Mouse (Mus musculus) limb, embryonic 10.5 days (tissue): Measurements from ENCODE around the gene Med24. TPM values are rescaled to one million over a fixed set of nuclear protein-coding genes. Genes with fewer than 3 reads are reported as not detected.

Experiments
- DNase-seq: peaks from one replicate; pipeline ENCODE4 v3.0.0-alpha.2; 2017; ENCODE audit warnings: low spot score
- H3K27ac ChIP-seq: fragments of 300-500 bp; sonication (generic); 2 replicates; pipeline ENCODE4 v1.5.1; 2016; ENCODE audit warnings: mild to moderate bottlenecking
- H3K27me3 ChIP-seq: fragments of 300-500 bp; sonication (generic); 2 replicates; pipeline ENCODE4 v1.6.1; 2016; ENCODE audit warnings: low read depth, mild to moderate bottlenecking; ENCODE audit not compliant: poor library complexity, severe bottlenecking
- H3K36me3 ChIP-seq: fragments of 300-500 bp; sonication (generic); 2 replicates; pipeline ENCODE4 v1.6.1; 2016; ENCODE audit warnings: mild to moderate bottlenecking, moderate library complexity
- H3K4me1 ChIP-seq: fragments of 300-500 bp; sonication (generic); 2 replicates; pipeline ENCODE4 v1.6.1; 2016
- H3K4me3 ChIP-seq: fragments of 300-500 bp; sonication (generic); 2 replicates; pipeline ENCODE4 v1.5.1; 2016; ENCODE audit warnings: mild to moderate bottlenecking, moderate library complexity
- H3K9me3 ChIP-seq: fragments of 300-500 bp; sonication (generic); replicated peaks from 2 replicates; pipeline ENCODE4 v1.6.1; 2016; ENCODE audit warnings: mild to moderate bottlenecking
- WGBS: fragments of 180-500 bp; shearing (Covaris S2); methylation state at CpG from one replicate; pipeline ENCODE4 v1.1.7; 2016; 5-methylcytosine and 5-hydroxymethylcytosine counted together
- polyA plus RNA-seq: library from polyadenylated mRNA; unstranded; fragments of >200 nt; fragmentation: Nextera tagmentation; extraction: Ambion mirVana; gene quantifications from 2 replicates; pipeline ENCODE4 v1.2.1, GENCODE M21; 2016

The Med24 gene
- polyA plus RNA-seq, 1 experiment from 2014 or later = 82.6 TPM

DNA sequence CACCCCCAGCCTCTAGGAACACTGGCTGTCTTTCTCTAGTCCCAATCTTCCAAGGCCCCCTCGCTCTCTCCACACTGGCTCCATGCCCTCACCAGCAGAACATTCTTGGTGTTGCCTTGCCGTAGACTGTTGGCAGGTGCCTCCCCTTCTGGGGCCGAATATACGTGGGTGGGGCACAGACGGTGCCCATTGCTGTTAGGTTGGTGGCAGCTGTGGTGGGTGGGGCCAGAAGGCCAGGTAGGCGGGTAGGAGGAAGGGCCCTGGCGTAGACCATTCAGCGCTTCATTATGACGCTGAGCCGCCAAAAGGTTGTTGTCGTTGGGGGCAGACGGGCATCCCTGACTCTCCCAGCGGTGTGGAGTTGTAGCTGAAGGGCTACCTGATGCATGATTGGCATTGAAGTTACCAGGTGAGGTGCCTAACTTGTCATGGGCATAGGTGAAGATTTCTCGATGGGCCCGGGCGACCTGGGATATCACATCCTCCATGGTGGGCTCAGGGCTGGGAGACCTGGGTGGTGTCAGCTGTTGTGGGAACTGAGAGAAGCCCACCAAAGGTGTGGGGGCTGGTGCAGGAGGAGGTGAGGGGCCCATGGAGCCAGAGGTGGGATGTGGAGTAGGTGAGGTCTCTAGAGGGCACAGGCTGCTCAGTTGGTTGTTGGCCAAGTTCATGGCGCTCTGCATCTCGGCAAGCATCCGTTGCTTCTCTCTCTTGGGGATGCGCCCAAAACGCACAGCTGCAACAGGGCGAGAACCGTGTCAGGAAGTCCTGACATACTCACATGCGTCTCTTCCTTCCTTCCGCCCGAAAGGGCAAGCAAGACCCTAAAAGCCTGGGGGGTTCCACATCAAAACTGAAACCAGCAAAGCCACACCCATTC, 41.1 kb upstream of the Med24 start:
- 95% methylated on average over 26 of the region's 26 CpGs for WGBS
- DNase-seq = no peak

DNA sequence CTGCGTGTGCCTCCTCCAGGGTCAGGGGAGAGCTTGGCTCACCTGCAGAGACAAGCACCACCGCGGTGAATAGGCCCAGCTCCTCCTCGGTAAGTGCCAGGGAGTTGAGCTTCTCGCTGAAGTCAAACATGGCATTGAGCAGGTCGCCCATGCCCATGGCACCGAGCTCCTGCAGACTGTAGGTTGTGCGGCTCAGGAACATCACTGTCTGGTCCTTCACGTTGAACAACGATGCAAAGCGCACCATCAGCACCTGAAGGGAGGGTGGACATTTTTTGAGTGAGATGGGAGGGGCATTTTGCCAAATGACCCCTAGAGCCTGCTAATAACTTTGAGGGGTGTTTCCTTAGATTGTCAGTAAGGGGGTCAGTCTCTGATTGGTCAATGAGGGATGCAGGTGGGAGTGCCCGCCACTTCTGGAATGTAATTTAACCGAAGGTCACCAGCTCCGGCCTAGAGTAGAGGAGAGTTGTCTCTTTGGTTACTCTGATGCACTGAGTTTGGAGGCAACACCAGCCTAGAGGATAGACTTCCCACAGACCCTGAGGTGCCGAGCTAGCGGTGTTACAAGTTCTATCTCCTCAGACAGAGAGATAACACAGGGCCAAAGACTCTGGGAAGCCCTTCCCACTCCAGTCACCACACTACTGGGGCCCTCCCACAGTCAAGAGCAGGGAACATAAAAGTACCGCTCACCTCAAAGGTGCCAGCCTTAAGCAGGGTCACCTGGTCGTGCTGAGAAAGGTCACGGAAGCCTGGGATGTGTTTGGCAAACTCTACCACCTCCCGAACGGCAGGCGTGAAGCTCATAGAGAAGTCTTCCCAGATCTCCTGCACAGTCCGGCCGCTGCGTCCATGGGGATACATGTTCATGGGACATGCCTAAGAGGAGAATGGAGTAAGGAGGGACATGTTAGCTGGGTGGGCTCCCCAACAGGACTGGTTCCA, 40.0 kb upstream of the Med24 start:
- no peaks in the 10 kb centered on the region for H3K27me3 ChIP-seq
- peaks cover 64% of the 10 kb centered on the region for H3K4me1 ChIP-seq
- H3K9me3 ChIP-seq = no peaks in the 10 kb centered on the region
- DNase-seq = no peak
- H3K4me3 ChIP-seq = no peak overlapping the region
- WGBS = 88% methylated on average over 25 of the region's 25 CpGs
- H3K27ac ChIP-seq = no peak overlapping the region
- H3K36me3 ChIP-seq = peaks cover 42% of the 10 kb centered on the region

More for the DNA sequence above, 41.1 kb upstream of the Med24 start:
- Histone ChIP-seq H3K9me3 (no peaks in the 10 kb centered on the region), H3K4me1 (peaks cover 68% of the 10 kb centered on the region), H3K27me3 (no peaks in the 10 kb centered on the region), H3K36me3 (peaks cover 32% of the 10 kb centered on the region), H3K27ac (no peak overlapping the region), H3K4me3 (no peak overlapping the region)

DNA sequence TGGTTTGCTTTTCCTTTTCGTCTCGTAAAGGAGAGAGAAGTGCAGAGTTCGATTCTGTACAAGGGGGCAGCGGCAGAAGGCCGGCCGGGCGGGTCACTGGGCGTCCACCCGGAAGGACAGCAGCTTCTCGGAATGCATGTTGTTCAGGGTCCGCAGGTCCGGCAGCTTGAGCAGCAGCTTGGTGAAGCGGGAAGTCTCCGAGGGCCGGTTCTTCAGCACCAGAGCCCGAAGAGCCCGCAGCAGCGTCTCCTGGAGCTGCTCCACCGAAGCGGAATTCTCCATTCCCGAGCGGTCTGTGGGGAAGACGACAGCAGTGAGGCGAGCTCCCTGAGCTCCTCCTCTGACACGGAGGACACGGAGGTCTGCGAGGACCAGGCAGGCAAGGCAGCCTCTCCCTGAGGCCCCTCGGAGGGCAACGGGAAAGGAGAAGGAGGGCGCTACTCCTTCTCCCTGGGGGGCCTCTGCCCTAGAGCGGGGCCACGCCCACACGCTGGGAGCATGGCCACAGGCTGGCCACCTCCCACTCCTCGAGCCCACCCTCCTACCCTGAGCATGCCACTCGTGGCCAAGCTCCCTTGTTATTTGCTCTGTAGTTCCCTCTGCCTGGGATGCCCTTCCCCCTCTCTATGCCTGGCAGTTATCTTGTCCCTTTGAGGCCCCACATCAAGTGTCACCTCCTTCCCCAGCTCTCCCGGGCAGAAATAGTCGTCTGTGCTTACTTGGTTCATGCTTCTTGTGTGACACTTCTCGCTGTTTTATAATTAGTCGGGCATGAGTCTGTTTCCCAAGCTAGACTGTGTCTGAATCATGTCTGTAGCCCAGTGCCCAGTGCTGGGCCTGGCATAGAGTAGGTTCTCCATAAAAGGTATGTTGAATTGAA, 39.1 kb upstream of the Med24 start:
- H3K27me3 ChIP-seq = no peaks in the 10 kb centered on the region
- no peak for DNase-seq
- H3K4me3 ChIP-seq = peak overlapping the region; percentile 38
- peaks cover 59% of the 10 kb centered on the region for H3K4me1 ChIP-seq
- no peaks in the 10 kb centered on the region for H3K9me3 ChIP-seq
- peak overlapping the region; percentile 58 for H3K27ac ChIP-seq
- H3K36me3 ChIP-seq = peaks cover 51% of the 10 kb centered on the region
- WGBS = 29% methylated on average over 39 of the region's 39 CpGs

DNA sequence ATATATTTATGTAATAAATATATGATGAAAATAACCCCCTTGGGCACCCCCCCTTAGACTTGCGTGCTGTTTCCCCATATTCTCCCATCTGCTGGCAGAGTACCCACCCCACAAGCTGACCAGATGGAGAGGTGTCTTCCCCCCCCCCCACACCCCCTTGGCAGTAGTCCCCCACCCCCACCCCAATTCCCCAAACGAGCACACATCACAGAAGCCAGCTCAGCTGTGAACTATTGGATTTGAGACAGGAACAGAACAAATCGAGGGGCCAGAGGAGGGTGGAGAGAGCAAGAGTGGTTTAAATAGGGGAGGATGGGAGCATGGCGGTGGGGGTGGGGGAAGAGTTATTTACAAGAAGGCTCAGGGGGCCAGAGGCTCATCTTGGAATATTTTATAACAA, 38.5 kb upstream of the Med24 start:
- DNase-seq = no peak
- H3K36me3 ChIP-seq = peaks cover 58% of the 10 kb centered on the region
- no peaks in the 10 kb centered on the region for H3K9me3 ChIP-seq
- H3K27me3 ChIP-seq = no peaks in the 10 kb centered on the region
- no peak overlapping the region for H3K27ac ChIP-seq
- 23% methylated on average over 4 of the region's 4 CpGs for WGBS
- peaks cover 52% of the 10 kb centered on the region for H3K4me1 ChIP-seq
- peak overlapping the region; percentile 38 for H3K4me3 ChIP-seq

DNA sequence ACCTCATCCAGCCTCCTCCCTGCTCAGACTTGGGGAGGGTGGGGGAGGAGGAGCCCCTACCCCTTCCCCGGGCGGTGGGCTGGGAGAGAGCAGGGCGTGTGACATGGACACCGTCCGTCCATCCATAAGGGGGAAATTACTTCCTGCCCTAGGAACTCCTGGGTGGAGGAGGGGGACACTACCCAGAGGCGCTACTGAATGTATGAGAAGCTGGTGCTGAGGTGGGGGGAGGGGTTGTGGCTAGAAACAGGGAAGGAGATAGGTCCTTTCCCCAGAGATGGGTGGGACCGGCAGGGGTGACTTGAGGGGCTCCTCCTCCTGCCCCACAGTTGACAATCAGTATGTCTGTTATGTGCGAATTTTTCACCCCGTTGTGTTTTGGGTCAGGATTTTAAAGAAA, 38.0 kb upstream of the Med24 start:
- Histone ChIP-seq H3K4me3 (0 out of 2 replicates have a peak overlapping the region, but pooled peaks have one; percentile 27), H3K36me3 (peaks cover 60% of the 10 kb centered on the region), H3K27ac (peak overlapping the region; percentile 25), H3K4me1 (peaks cover 51% of the 10 kb centered on the region), H3K27me3 (no peaks in the 10 kb centered on the region), H3K9me3 (no peaks in the 10 kb centered on the region)
- DNase-seq = no peak
- 15% methylated on average over 9 of the region's 9 CpGs for WGBS

DNA sequence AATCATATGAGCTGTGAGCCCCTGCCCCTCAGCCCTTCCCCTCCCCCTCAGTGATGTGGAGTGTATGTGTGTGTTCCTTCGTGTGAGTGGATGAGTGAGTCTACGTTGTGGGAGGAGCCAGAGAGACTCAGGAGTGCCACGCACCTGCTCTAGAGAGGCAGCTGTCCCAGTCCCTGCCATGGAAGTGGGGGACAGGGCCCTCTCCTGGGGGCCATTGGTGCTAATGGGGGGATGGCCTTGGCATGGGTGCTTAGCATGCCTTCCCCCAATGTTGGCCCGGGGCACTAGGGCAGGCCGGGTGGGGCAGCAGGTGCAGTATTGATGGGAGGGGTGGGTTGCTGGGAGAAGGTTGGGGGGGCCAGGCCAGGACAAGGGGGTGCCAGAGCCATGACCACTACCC, 37.6 kb upstream of the Med24 start:
- H3K9me3 ChIP-seq = no peaks in the 10 kb centered on the region
- H3K27ac ChIP-seq = peak overlapping the region; percentile 25; the same call in 1 of the 2 replicates
- WGBS = 63% methylated on average over 5 of the region's 5 CpGs
- no peak for DNase-seq
- peaks cover 51% of the 10 kb centered on the region for H3K4me1 ChIP-seq
- 0 out of 2 replicates have a peak overlapping the region, but pooled peaks have one; percentile 27 for H3K4me3 ChIP-seq
- H3K36me3 ChIP-seq = peaks cover 65% of the 10 kb centered on the region
- no peaks in the 10 kb centered on the region for H3K27me3 ChIP-seq

DNA sequence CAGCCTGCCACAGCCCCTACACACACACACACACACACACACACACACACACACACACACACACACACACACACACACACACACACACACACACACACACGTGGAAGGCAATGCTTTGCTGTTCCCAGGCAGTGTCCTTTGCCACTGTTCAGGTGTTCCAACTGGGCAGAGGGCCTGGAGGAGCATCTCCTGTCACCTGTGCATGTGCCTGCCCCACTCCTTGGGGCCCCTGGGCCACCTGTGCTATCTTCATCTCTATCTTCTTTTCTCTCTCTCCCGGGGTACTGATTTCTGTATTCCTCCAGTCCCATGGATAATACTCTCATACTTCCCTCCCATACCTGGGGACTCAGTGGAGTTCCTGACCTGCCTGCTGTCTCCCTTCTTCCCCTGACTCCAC, 37.1 kb upstream of the Med24 start:
- no peak for DNase-seq
- WGBS = 38% methylated on average over 2 of the region's 2 CpGs
- H3K36me3 ChIP-seq = peaks cover 69% of the 10 kb centered on the region
- 0 out of 2 replicates have a peak overlapping the region, but pooled peaks have one; percentile 25 for H3K27ac ChIP-seq
- no peak overlapping the region for H3K4me3 ChIP-seq
- H3K9me3 ChIP-seq = no peaks in the 10 kb centered on the region
- no peaks in the 10 kb centered on the region for H3K27me3 ChIP-seq
- peaks cover 47% of the 10 kb centered on the region for H3K4me1 ChIP-seq

DNA sequence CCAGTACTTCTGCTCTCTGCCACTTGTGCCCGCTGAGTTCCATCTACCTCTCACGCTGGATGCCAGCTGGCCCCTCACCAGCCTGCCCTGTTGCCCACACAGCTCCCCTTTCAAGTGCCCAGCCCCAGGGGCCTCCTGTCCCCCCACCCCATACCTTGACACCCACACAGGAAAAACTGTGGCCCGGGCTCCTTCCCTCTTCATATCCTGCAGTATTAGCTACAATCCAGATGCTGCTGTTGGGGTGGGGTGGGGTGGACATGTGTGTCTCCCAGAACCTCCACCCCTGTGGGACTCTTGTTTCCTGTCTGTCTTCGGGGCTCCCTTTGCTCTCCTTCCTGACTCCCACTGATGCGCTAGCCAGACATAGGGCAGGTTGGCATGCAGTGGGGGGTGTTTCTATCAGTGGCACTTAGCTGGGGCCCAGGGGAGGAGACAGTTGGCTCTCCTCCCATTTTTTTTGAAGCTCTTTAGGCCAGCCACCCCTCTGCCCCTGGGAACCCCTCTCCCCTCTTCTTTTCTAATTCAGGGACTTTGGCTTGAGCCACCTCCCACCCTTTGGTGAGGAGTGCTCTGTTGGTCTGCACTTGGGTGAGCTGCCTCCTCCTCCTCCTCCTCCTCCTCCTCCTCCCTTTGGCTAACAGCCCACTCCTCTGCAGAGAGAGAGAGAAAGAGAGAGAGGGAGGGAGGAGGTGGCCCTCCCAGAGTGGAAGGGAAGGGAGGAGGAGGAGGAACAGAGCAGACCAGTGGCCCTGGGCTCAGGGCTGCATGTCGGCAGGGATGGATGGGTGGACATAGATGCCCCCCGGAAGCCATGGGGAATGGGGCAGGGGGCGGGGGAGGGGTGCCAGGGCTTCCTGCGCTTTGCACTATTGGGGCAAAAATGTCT, 36.4 kb upstream of the Med24 start:
- H3K4me3 ChIP-seq = 0 out of 2 replicates have a peak overlapping the region, but pooled peaks have one; percentile 11
- H3K27ac ChIP-seq = 0 out of 2 replicates have a peak overlapping the region, but pooled peaks have one; percentile 37
- DNase-seq = no peak
- 55% methylated on average over 9 of the region's 9 CpGs for WGBS
- H3K4me1 ChIP-seq = peaks cover 47% of the 10 kb centered on the region
- no peaks in the 10 kb centered on the region for H3K27me3 ChIP-seq
- H3K36me3 ChIP-seq = peaks cover 73% of the 10 kb centered on the region
- no peaks in the 10 kb centered on the region for H3K9me3 ChIP-seq

DNA sequence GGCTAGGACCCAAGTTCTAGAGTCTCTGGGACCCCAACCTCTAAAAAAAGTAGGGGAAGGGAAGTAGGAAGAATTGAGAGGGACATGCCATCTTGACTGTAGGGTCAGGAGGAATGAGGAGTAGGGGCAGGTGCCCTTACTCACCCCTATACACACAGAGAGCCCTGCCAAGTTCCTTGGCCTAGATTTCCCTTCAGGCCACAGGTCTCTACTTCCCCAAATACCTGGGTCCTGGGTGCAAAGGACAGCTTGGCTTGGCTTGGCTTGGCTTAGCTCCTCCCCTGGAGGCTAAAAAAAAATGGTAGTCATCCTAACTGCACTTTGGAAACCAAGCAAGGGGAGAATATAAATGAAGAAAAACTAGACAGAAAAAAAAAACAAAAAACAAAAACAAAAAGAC, 35.5 kb upstream of the Med24 start:
- H3K27ac ChIP-seq = no peak overlapping the region
- H3K36me3 ChIP-seq = peaks cover 71% of the 10 kb centered on the region
- H3K9me3 ChIP-seq = no peaks in the 10 kb centered on the region
- no peak overlapping the region for H3K4me3 ChIP-seq
- no peaks in the 10 kb centered on the region for H3K27me3 ChIP-seq
- H3K4me1 ChIP-seq = peaks cover 47% of the 10 kb centered on the region
- no peak for DNase-seq

DNA sequence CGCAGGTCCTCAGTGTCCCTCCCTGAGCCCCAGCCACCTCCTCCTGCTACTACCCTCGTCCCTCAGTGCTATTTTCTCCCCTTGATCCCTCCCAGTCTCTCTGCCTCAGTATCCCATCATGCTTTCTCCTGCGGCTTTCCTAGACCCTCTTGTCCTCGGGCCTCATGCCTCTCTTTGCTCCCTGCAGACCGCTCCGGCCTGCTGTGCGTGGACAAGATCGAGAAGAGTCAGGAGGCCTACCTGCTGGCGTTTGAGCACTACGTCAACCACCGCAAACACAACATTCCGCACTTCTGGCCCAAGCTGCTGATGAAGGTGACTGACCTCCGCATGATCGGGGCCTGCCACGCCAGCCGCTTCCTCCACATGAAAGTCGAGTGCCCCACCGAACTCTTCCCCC, 34.9 kb upstream of the Med24 start:
- WGBS = 82% methylated on average over 18 of the region's 18 CpGs
- Histone ChIP-seq H3K9me3 (no peaks in the 10 kb centered on the region), H3K4me3 (no peak overlapping the region; the same call in 1 of the 2 replicates), H3K27me3 (no peaks in the 10 kb centered on the region), H3K4me1 (peaks cover 45% of the 10 kb centered on the region), H3K27ac (no peak overlapping the region), H3K36me3 (peaks cover 65% of the 10 kb centered on the region)
- DNase-seq = no peak

DNA sequence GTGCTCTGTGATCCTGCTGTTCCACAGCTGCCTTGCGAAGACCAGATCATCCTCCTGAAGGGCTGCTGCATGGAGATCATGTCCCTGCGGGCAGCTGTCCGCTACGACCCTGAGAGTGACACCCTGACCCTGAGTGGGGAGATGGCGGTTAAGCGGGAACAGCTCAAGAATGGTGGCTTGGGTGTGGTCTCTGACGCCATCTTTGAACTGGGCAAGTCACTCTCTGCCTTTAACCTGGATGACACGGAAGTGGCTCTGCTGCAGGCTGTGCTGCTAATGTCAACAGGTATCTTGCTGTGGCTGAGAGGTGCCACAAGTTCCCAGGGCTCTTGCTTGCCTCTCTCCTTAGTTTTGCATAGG, 34.2 kb upstream of the Med24 start:
- H3K4me1 ChIP-seq = peaks cover 42% of the 10 kb centered on the region

More for the DNA sequence above, 34.2 kb upstream of the Med24 start:
- Histone ChIP-seq H3K9me3 (no peaks in the 10 kb centered on the region), H3K27me3 (no peaks in the 10 kb centered on the region), H3K36me3 (peaks cover 63% of the 10 kb centered on the region), H3K4me3 (no peak overlapping the region), H3K27ac (no peak overlapping the region)
- 88% methylated on average over 8 of the region's 8 CpGs for WGBS
- DNase-seq = no peak
